Mouse (Mus musculus) neural tube, embryonic 13.5 days (tissue): ENCODE measurements around the gene Wdr76. TPM values are rescaled to one million over a fixed set of nuclear protein-coding genes. Genes with fewer than 3 reads are reported as not detected.

Experiments used
- ATAC-seq: fragments of 200-750 bp; cut with Nextera tagmentation; 2 replicates; pipeline ENCODE4 v1.8.0; 2017; ENCODE audit warnings: low read depth, mild to moderate bottlenecking, moderate TSS enrichment, moderate library complexity
- H3K27ac ChIP-seq: fragments of 300-500 bp; sonication (generic); replicated peaks from 2 replicates; pipeline ENCODE4 v1.5.1; 2015; ENCODE audit warnings: moderate library complexity, mild to moderate bottlenecking, inconsistent platforms
- H3K27me3 ChIP-seq: fragments of 300-500 bp; sonication (generic); 2 replicates; pipeline ENCODE4 v1.6.1; 2015; ENCODE audit warnings: mild to moderate bottlenecking, inconsistent platforms
- H3K36me3 ChIP-seq: fragments of 300-500 bp; sonication (generic); 2 replicates; pipeline ENCODE4 v1.6.1; 2015; ENCODE audit warnings: mild to moderate bottlenecking, inconsistent platforms
- H3K4me1 ChIP-seq: fragments of 300-500 bp; sonication (generic); replicated peaks from 2 replicates; pipeline ENCODE4 v1.6.1; 2015; ENCODE audit warnings: inconsistent platforms
- H3K4me2 ChIP-seq: fragments of 300-500 bp; sonication (generic); 2 replicates; pipeline ENCODE4 v1.6.1; 2015; ENCODE audit warnings: inconsistent platforms, mild to moderate bottlenecking, moderate library complexity
- H3K4me3 ChIP-seq: fragments of 300-500 bp; sonication (generic); 2 replicates; pipeline ENCODE4 v1.5.1; 2015; ENCODE audit warnings: mild to moderate bottlenecking, inconsistent platforms
- H3K9ac ChIP-seq: fragments of 300-500 bp; sonication (generic); 2 replicates; pipeline ENCODE4 v1.6.1; 2015; ENCODE audit warnings: moderate library complexity, mild to moderate bottlenecking, inconsistent platforms
- H3K9me3 ChIP-seq: fragments of 300-500 bp; sonication (generic); 2 replicates; pipeline ENCODE4 v1.6.1; 2016; ENCODE audit warnings: inconsistent platforms
- WGBS: fragments of 180-500 bp; shearing (Covaris S2); methylation state at CpG from one replicate; pipeline ENCODE4 v1.1.7; 2015; 5-methylcytosine and 5-hydroxymethylcytosine counted together
- polyA plus RNA-seq: library from polyadenylated mRNA; unstranded; fragments of >200 nt; fragmentation: Nextera tagmentation; extraction: Ambion mirVana; gene quantifications from 2 replicates; pipeline ENCODE4 v1.2.1, GENCODE M21; 2015

Wdr76 gene
- polyA plus RNA-seq, 1 experiment from 2014 or later = 4.2 TPM

GRCm38 (mm10) chr2:121583468-121584116 lies 77.1 kb downstream of the Wdr76 start:
- Histone ChIP-seq H3K27me3 (no peaks in the 10 kb centered on the region), H3K36me3 (peaks cover 4% of the 10 kb centered on the region; the same call in 1 of the 2 replicates), H3K4me2 (no peak overlapping the region), H3K9me3 (no peaks in the 10 kb centered on the region), H3K4me3 (no peak overlapping the region), H3K9ac (no peak overlapping the region), H3K27ac (peak overlapping the region; percentile 49), H3K4me1 (peaks cover 29% of the 10 kb centered on the region)
- peak; percentile 74; the same call in 1 of the 2 replicates for ATAC-seq
- WGBS = 48% methylated on average over 13 of the region's 13 CpGs

GRCm38 (mm10) chr2:121584705-121585104 lies 78.2 kb downstream of the Wdr76 start:
- Histone ChIP-seq H3K9me3 (no peaks in the 10 kb centered on the region), H3K4me3 (no peak overlapping the region), H3K27me3 (no peaks in the 10 kb centered on the region), H3K4me1 (peaks cover 36% of the 10 kb centered on the region), H3K4me2 (no peak overlapping the region), H3K9ac (no peak overlapping the region), H3K27ac (no peak overlapping the region), H3K36me3 (peaks cover 4% of the 10 kb centered on the region; the same call in 1 of the 2 replicates)
- no peak for ATAC-seq
- 78% methylated on average over 5 of the region's 5 CpGs for WGBS

GRCm38 (mm10) chr2:121587523-121588308 lies 81.2 kb downstream of the Wdr76 start:
- 0 out of 2 replicates have a peak, but pooled peaks have one; percentile 23 for ATAC-seq
- peak overlapping the region; percentile 53; the same call in 1 of the 2 replicates for H3K27ac ChIP-seq
- H3K9ac ChIP-seq = no peak overlapping the region

GRCm38 (mm10) chr2:121588309-121588694 lies 81.8 kb downstream of the Wdr76 start:
- H3K9me3 ChIP-seq = no peaks in the 10 kb centered on the region
- peaks cover 4% of the 10 kb centered on the region; the same call in 1 of the 2 replicates for H3K36me3 ChIP-seq
- H3K27me3 ChIP-seq = no peaks in the 10 kb centered on the region
- 0 out of 2 replicates have a peak, but pooled peaks have one; percentile 38 for ATAC-seq
- H3K4me2 ChIP-seq = no peak overlapping the region
- H3K4me1 ChIP-seq = peaks cover 26% of the 10 kb centered on the region
- no peak overlapping the region for H3K4me3 ChIP-seq
- 32% methylated on average over 4 of the region's 4 CpGs for WGBS
- 0 out of 2 replicates have a peak overlapping the region, but pooled peaks have one; percentile 23 for H3K9ac ChIP-seq
- peak overlapping the region; percentile 53 for H3K27ac ChIP-seq

More at GRCm38 (mm10) chr2:121587523-121588308, 81.2 kb downstream of the Wdr76 start:
- Histone ChIP-seq H3K4me3 (no peak overlapping the region), H3K9me3 (no peaks in the 10 kb centered on the region), H3K4me2 (no peak overlapping the region), H3K36me3 (peaks cover 4% of the 10 kb centered on the region; the same call in 1 of the 2 replicates), H3K27me3 (no peaks in the 10 kb centered on the region), H3K4me1 (peaks cover 32% of the 10 kb centered on the region)
- WGBS = 34% methylated on average over 12 of the region's 12 CpGs

GRCm38 (mm10) chr2:121594131-121594530 lies 87.6 kb downstream of the Wdr76 start:
- 53% methylated on average over 3 of the region's 3 CpGs for WGBS
- H3K4me1 ChIP-seq = peaks cover 24% of the 10 kb centered on the region
- H3K4me3 ChIP-seq = no peak overlapping the region
- H3K27me3 ChIP-seq = no peaks in the 10 kb centered on the region
- no peak for ATAC-seq
- no peak overlapping the region for H3K9ac ChIP-seq
- no peaks in the 10 kb centered on the region for H3K9me3 ChIP-seq
- H3K27ac ChIP-seq = no peak overlapping the region
- no peak overlapping the region for H3K4me2 ChIP-seq
- H3K36me3 ChIP-seq = no peaks in the 10 kb centered on the region

Other genes with a start within 250 kb of the Wdr76 start
- gene Trp53bp1, start 235.3 kb upstream of the Wdr76 start, polyA plus RNA-seq = 151 and 181 TPM in 2 replicates
- 17.6 and 21.8 TPM in 2 replicates for gene Map1a, start 217.1 kb upstream of the Wdr76 start, polyA plus RNA-seq
- 16.3 and 17.4 TPM in 2 replicates for gene Ppip5k1, start 151.3 kb upstream of the Wdr76 start, polyA plus RNA-seq
- 54.0 and 60.8 TPM in 2 replicates for gene Ckmt1, start 149.0 kb upstream of the Wdr76 start, polyA plus RNA-seq
- gene Strc, start 119.6 kb upstream of the Wdr76 start, polyA plus RNA-seq = not detected in 2 replicates
- gene Pdia3, start 92.9 kb upstream of the Wdr76 start, polyA plus RNA-seq = 453 and 473 TPM in 2 replicates
- gene Catsper2, start 92.9 kb upstream of the Wdr76 start, polyA plus RNA-seq = 3.5 and 4.8 TPM in 2 replicates
- 2.6 TPM in 2 replicates for gene Ell3, start 62.4 kb upstream of the Wdr76 start, polyA plus RNA-seq
- 393 and 478 TPM in 2 replicates for gene Serf2, start 57.5 kb upstream of the Wdr76 start, polyA plus RNA-seq
- 113 and 132 TPM in 2 replicates for gene Hypk, start 53.4 kb upstream of the Wdr76 start, polyA plus RNA-seq
- 1.1 and 1.4 TPM in 2 replicates for gene Serinc4, start 49.9 kb upstream of the Wdr76 start, polyA plus RNA-seq
- gene Mfap1b, start 32.7 kb upstream of the Wdr76 start, polyA plus RNA-seq = 74.3 and 76.4 TPM in 2 replicates
- 30.1 and 39.3 TPM in 2 replicates for gene Mfap1a, start 58 bp upstream of the Wdr76 start, polyA plus RNA-seq